Mouse (Mus musculus) erythroblast, adult 5-6 weeks (primary cell): ENCODE results near the gene Gsto2. TPM values are rescaled to one million over a fixed set of nuclear protein-coding genes. Genes with fewer than 3 reads are reported as not detected.
A peak's percentile ranks its signal among the peaks of the same experiment; 100 is the strongest.

Experiments
- ATAC-seq: replicated peaks from 2 replicates; pipeline ENCODE4 v1.8.0; 2016; ENCODE audit warnings: moderate number of reproducible peaks, mild to moderate bottlenecking, moderate TSS enrichment, inconsistent platforms; ENCODE audit not compliant: poor library complexity, low FRiP score, severe bottlenecking
- total RNA-seq, 2 experiments: library from RNA; stranded (forward) in 1 of 2; stranded (reverse) in 1 of 2; fragments of 150-400 nt in 1 of 2; fragments of 200-764, 138-1000 nt in 1 of 2; gene quantifications; 2 replicates each; pipeline versions ENCODE4 v1.2.3 to v1.2.4; 2015 to 2017; ENCODE audit warnings: low replicate concordance in 2 of 2

The Gsto2 gene
- total RNA-seq, 2 experiments from 2014 or later = not detected

GRCm38 (mm10) chr19:47914191-47914590 is 48.9 kb downstream of the Gsto2 start:
- no peak for ATAC-seq

GRCm38 (mm10) chr19:47915251-47915650 is 49.9 kb downstream of the Gsto2 start:
- ATAC-seq = no peak

GRCm38 (mm10) chr19:47917396-47917795 is 52.1 kb downstream of the Gsto2 start:
- ATAC-seq = no peak

- ATAC-seq = no peak
These were observed 52.7 kb downstream of the Gsto2 start for GRCm38 (mm10) chr19:47918016-47918415.

- peak; percentile 47 for ATAC-seq
These were observed 53.2 kb downstream of the Gsto2 start for GRCm38 (mm10) chr19:47918455-47919101.

GRCm38 (mm10) chr19:47919126-47919965 is 54.0 kb downstream of the Gsto2 start, which contains the start of the genes Cfap43 and Itprip:
Cfap43 (minus strand) TSS chr19:47919287.
Itprip (minus strand) TSS chr19:47919299.
- ATAC-seq = peak; percentile 74

GRCm38 (mm10) chr19:47919966-47920375 is 54.6 kb downstream of the Gsto2 start:
- no peak for ATAC-seq

- no peak for ATAC-seq
These were observed 60.5 kb downstream of the Gsto2 start for GRCm38 (mm10) chr19:47925819-47926218.

GRCm38 (mm10) chr19:47927032-47927431 is 61.7 kb downstream of the Gsto2 start:
- ATAC-seq = no peak

- no peak for ATAC-seq
These were observed 63.7 kb downstream of the Gsto2 start for GRCm38 (mm10) chr19:47929043-47929442.

GRCm38 (mm10) chr19:47931982-47932638 is 66.8 kb downstream of the Gsto2 start:
- no peak for ATAC-seq

- no peak for ATAC-seq
These were observed 68.8 kb downstream of the Gsto2 start for GRCm38 (mm10) chr19:47934146-47934545.

- no peak for ATAC-seq
These were observed 69.4 kb downstream of the Gsto2 start for GRCm38 (mm10) chr19:47934636-47935238.

- ATAC-seq = no peak
These were observed 70.2 kb downstream of the Gsto2 start for GRCm38 (mm10) chr19:47935530-47935929.

Other genes with a start within 250 kb of the Gsto2 start
- not detected in 2 replicates for gene Col17a1, start 173.4 kb upstream of the Gsto2 start, total RNA-seq (2015; ENCODE audit: low replicate concordance)
- not detected in 2 replicates for gene Col17a1, start 173.4 kb upstream of the Gsto2 start, total RNA-seq (2017; ENCODE audit: low replicate concordance)
- gene Sfr1, start 133.9 kb upstream of the Gsto2 start, total RNA-seq (2015; ENCODE audit: low replicate concordance) = 25.2 and 26.8 TPM in 2 replicates
- 23.4 and 31.6 TPM in 2 replicates for gene Sfr1, start 133.9 kb upstream of the Gsto2 start, total RNA-seq (2017; ENCODE audit: low replicate concordance)
- 63.7 and 66.9 TPM in 2 replicates for gene Gsto1, start 10.6 kb upstream of the Gsto2 start, total RNA-seq (2015; ENCODE audit: low replicate concordance)
- gene Gsto1, start 10.6 kb upstream of the Gsto2 start, total RNA-seq (2017; ENCODE audit: low replicate concordance) = 18.0 and 37.7 TPM in 2 replicates
- gene Cfap43, start 53.8 kb downstream of the Gsto2 start, total RNA-seq (2015; ENCODE audit: low replicate concordance) = not detected in 2 replicates
- gene Cfap43, start 53.8 kb downstream of the Gsto2 start, total RNA-seq (2017; ENCODE audit: low replicate concordance) = not detected in 2 replicates
- 4.6 and 19.0 TPM in 2 replicates for gene Itprip, start 53.8 kb downstream of the Gsto2 start, total RNA-seq (2015; ENCODE audit: low replicate concordance)
- 3.1 and 7.2 TPM in 2 replicates for gene Itprip, start 53.8 kb downstream of the Gsto2 start, total RNA-seq (2017; ENCODE audit: low replicate concordance)
- not detected in 2 replicates for gene Cfap58, start 72.1 kb downstream of the Gsto2 start, total RNA-seq (2015; ENCODE audit: low replicate concordance)
- gene Cfap58, start 72.1 kb downstream of the Gsto2 start, total RNA-seq (2017; ENCODE audit: low replicate concordance) = not detected in 2 replicates